Mouse (Mus musculus) thymus, adult 18-20 months (tissue): Measurements from ENCODE around the gene Sgms2.

Experiments
- DNase-seq, 2 experiments: peaks; one replicate each; pipeline ENCODE4 v3.0.0; 2022; ENCODE audit warnings: mixed read lengths in 2 of 2

The Sgms2 gene

DNA sequence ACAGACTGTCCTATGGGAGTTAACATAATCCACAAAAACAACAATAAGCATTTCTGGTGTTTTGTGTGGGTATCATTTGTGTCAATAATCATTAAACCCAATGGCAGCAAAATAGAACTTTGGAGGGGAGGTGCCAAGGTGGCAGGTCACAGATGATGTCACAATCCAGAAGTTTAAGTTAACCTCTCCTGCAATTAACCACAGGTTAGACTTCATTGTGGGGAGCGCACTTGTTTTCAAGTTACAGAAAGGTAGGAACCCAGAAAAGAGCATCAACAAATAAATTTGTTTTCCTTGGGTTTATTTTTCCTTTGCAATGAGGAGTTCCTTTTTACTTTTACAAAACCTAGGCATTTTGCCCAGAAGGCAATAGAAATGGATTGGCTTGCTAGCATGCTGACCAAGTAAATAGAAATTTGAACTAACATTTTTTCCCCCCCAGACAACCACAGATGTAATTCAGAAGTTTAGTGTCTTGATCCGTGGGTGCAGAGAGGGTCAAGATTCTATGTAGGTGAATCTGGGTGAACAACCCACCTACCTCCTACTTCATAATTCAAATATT lies at the start of gene Sgms2:
Sgms2 (minus strand) TSS at position 51 of the 565 bp plus-strand sequence.
- no peak for DNase-seq

DNA sequence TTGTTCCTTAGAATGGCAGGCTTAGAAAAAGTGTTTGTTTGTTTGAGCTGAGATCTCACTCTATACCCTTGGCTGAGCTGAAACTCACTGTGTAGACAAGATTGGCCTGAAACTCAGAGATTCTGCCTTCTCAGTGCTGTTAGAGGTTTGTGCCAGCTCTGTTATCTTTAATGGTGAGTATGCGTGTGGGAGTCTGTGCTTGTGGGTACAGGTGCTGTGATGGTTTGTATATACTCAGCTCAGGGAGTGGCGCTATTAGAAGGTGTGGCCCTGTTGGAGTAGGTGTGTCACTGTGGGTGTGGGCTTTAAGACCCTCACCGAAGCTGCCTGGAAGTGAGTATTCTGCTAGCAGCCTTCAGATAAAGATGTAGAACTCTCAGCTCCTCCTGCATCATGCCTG lies 34.0 kb upstream of the Sgms2 start:
- DNase-seq: no peak

DNA sequence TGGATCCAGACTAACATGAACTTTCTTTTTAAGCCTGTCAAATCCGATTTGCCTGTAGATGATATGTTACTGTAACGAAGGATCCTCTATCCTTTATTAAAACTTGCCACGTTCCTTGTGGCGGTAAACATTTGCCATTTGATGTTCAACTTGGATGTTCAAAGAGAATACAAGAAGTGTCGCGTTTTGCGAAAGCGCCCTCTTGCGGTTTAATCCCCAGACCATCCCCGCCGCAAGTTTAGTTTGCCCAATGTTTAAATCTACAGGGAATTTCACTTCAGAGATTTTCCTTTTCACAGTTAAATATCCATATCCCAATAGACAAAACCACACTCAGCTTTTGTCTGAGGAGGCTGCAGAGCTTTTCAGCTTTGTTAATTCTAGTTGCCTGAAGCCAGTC lies 33.6 kb upstream of the Sgms2 start:
- DNase-seq: no peak

DNA sequence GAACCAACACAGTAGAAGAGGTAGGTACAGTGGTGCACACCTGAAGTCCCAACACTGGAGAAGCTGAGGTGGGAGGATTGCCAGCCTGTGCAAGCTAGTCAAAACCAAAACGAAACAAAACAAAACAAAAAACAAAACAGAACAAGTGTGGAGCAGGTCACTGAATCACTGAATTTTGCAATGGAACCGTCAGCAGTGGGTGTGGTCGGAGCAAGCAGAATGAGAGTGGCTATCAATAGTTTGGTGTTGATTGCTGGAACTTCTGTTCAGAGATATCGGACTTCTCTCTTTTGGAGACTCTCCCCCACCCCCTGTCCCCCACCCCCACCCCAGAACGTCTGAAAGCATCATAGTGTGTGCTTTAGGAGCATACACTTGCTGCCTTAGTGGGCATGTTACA lies 33.0 kb upstream of the Sgms2 start:
- no peak for DNase-seq

DNA sequence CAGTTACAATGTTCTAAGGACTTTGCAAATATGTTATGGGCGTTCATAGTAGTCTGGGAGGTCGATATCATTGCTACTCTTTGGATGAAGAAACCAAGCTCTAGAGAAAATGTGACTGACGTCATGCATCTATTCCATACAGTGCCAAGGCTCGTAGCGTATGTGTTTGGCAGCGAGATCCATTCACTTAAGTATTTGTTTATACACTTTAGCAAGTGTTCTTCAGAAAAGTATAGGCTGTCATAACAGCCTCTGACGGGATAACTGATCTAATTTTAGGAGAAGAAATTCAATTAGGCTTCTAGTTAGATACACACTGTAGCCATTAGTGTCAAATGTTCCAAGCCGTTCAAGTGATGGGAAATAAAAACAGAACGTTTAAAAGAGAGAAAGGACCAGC lies 32.5 kb upstream of the Sgms2 start:
- no peak for DNase-seq

DNA sequence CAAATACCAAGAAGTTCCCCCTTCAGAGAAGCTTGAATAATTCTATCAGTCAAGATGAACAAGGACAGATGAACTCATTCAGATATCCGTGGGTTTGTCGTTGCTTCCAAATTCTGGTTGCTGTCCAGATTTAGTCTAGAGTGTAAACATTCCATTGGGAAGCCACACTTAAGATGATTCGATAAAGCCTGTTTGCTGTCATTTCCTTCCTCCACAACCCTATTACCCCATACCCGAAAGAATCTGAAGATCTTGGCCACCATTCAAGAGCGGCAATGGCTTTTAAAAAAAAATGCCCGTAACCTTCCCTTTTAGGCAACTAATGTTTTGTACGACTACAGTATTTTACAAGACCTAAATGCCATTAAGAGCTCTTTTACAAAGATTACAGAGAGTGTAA lies 31.0 kb upstream of the Sgms2 start:
- DNase-seq: no peak

DNA sequence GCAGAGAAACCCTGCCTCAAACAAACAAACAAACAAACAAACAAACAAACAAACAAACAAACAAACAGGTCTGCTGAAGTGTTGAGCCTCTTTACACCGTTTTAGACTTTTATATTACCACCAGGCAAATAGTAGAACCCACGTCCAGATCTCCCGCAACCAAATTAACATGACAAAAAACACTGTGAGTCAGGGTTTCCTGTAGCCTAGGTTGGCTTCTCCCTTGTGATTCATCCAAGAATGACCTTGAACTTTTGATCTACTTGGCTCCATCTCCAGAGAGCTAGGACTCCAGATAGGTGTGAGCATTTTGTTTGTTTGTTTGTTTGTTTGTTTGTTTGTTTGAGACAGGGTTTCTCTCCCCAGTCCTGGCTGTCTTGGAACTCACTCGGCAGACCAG lies 30.0 kb upstream of the Sgms2 start:
- DNase-seq: no peak

DNA sequence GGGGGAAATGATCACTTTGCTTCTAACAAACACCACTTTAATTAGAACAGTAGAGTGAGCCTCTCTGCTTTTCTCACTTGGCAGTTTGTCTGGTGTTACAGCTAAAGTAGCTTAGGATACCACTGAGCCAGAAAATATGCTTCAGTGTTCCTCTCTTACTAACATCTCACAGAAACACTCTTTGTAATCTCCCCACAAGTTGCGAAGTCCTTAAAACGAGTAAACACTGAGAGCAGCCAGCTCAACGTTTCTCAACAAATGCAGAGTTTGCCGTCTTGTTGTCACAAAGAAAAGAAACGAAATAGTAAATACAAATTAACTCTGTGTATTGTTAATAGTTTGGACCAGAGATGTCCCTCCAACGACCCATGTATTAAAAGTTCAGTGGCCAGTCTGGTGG lies 26.5 kb upstream of the Sgms2 start:
- no peak for DNase-seq

DNA sequence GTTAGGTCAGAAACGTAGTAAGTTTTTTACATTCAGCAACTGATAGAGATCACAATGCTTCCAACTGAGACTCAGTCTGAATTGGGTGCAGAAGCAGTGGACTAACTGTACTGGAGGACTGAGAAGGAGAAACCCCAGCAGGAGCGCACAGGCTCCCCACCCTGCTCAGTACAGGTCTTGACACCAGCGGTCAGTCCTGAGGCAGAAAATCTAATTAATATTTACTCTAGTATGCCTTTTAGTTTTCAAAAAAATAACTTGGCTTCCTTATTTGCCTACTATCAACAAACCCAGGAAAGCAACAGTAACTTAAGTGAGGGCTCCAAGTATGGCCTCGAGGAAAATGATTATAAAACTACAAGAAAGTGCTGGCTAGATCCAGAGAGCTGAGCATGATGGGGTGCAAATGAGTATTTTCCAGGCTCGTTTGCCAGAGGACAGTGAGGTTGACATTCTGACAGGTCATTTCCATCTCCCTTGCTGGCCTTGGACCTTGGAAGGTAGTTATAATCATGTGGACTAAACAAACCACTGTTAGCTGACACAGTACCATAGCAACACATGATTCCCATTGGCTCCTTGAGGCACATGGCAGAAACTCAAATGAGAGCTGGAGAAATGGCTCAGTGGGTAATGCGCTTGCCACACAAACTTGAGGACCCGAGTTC lies 25.3 kb upstream of the Sgms2 start:
- no peak for DNase-seq

DNA sequence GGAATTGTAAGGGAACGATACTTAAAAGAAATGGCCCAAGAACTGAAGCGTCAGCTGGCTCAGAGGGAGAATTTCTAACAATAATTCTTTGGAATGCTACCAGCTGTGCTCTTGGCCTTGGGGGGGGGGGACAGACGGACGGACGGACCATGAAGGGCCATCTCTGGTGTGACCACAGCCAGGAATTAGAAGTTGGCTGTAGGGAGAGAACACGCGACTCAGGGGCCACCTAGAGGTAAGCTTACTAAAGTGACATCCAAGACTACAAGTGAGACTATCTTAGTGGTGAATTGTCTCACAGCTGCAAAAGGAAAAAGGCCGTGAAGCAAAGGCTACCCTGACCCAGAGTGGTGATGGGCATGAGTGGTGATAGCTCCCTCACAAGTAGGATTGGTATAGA lies 20.4 kb upstream of the Sgms2 start:
- DNase-seq: no peak

DNA sequence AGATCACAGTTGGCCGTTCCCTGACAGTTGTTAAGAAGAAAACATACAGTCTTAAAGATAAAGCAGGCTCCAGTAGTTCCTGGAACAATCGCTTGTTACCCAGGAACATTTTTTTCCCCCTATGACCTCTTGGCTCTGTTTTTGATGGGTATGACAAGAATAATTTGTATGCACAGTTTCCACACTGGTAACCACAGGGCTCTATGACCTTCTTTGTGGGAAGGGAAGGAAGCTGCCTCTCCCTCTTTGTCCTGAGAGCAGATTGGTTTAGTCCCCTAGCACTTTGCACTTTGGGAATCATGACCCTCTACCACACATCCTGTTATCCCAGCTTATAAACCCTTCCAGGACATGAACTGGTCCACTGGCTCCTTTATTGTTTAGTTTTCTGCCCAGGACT lies 16.8 kb upstream of the Sgms2 start:
- DNase-seq: no peak

DNA sequence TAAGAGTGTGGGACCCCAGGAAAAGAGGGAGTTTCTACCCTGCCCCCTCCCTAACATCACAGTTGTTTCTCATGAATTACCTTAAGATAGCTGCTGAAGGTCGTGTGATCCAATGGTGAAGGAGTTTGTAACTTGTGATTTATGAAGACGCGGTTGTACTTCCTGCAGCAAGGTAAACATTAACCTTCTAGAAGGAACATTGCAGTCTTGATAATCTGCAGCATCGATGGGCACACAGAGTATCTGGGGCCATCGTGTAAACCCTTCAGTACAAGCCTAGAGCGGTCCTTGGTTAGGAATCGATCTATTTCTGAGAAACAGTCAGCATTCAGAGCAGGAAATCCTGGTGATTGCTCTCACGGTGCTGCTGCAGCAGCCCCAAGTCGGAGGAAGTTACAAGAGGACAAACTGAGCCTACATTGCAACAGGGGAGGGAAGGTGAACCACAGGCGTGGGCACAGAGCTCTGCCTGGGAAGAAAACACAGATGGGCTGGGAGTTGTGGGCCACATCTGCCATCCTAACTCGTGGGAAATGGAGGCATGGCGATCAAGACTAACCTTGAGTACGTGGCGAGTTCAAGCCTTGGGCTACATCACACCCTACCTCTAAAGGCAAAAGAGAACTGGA lies 13.5 kb upstream of the Sgms2 start:
- no peak for DNase-seq

DNA sequence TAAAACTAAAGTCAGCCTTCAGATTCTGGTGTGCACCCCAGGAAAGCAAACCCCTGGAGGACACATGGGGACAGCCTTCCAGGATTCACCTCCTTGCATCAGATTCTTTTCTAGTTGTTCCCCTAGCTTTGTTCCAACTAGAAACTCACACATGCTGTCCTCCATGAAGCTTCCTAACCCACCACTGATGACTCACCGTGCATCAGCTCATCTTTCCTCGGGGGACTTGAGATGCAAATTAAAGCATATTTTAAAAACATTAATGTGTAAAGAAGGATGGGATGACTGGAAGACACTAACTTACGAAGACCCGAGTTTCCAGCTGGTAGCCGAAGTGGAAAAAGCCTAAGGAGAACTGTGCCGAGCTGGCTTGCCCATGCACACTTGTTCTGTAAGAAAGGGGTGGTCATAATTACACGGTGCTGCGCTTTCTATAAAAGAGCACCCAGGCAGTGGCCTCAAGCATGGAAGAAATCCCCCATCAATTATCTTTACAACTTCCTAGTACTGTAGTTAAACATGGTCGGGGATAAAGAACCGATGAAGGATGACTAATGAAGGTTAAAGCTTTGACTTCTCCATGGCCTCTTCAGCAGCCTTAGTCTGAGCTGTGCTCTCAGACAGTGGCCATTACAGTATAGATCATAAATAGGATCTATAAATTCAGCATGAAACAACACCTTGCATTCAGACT lies 10.6 kb upstream of the Sgms2 start:
- no peak for DNase-seq

DNA sequence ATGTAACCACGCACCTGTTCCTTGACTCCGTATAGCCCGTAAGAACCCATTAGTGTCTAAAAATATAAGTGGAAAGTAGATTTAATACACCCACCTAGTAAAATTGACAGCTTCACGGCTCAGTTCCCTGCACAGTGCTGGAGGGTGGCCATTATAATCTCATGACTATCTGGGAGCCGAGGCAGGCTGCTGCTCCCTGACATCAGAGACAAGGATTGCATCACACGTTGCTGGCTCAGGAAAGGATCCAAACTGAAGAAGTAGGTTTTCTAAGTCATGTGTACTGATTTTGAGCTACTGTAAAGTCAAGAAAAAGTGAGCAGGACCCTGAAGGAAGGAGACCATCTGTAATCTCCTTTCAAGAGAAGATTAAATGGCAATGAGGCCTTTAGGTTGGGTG lies 8.4 kb upstream of the Sgms2 start:
- DNase-seq: no peak

DNA sequence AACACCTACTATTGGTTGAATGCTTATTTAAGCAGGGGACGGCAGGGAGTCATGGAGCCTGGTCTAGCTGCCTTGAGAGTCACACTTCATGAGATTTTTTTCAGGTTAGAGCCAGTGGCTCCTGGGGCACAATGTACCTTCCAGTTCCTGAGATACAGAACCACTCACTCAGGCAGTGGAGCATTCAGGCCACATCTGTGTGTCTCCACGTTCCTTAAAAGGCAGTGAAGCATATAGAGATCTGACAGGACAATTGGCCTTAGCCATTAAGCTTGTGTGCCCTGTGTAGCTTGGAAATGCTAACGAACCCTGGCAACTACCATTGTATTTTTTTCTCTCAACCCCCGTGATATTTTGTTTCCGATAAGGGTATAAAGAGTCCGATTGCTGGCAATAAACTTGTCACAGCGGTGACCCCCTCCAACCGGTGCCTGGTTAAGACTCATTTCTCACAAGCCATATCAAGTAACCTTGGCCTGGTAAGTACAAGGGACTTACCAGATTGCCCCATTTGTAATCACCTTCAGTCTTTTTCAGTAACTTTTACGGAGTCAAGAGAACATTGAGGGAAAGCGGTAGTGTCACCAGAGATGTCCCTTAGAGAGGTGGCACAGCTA lies 5.4 kb upstream of the Sgms2 start:
- no peak for DNase-seq

DNA sequence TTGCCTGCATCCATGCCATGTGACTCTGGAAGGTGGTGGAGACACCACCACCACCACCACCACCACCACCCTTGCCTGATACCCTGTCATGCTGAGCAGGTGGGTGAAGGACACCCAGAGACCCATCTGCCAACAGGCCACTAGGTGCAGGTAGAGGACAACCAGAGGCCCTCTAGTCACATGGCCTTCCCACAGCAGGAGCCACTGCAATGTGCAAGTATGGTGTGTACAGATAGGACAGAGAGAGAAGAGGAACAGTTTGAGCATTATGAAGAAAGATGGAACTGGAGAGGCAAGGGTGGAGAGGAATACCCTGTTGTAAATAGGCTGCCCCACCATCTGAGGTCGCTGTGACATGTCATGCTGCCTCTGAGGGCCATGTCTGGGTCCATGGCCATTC lies 3.9 kb upstream of the Sgms2 start:
- no peak for DNase-seq

DNA sequence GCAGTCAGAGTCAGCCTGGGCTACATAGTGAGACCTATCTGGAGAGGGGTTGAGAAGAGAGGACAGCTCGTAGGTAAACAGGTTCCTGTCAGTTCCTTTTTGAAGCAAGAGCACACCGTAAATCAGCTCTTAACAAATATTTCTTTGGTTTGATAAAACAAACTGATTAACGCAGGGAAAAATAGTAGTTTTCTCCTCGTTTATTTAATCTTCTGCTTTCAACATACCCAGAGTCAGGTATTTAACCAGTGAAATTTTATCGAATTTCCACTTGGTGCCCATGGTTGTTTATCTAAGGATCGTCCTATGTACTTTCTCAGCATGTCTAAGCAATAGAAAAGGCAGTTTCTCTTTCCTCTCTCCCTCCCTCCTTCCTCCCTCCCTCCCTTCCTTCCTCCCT lies 2.0 kb upstream of the Sgms2 start:
- DNase-seq: no peak

DNA sequence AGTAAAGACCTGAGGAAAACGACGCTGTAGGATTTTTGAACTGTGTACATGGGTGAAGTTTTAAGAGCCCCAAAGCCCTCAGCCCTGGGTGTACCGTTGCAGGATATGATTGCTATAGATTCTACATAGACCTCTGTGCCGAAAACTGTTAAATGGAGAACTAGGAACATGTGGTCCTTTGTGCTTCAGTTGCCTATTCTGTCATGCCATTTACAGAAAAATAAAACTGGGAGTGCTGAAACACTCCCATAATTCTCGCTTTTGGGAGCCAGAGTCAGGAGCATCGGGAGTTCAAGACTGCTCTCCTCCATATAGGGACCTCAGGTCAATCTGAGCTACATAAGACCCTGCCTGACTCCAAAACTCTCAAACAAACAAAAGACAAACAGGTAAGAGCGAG lies 769 bp upstream of the Sgms2 start:
- DNase-seq: no peak

DNA sequence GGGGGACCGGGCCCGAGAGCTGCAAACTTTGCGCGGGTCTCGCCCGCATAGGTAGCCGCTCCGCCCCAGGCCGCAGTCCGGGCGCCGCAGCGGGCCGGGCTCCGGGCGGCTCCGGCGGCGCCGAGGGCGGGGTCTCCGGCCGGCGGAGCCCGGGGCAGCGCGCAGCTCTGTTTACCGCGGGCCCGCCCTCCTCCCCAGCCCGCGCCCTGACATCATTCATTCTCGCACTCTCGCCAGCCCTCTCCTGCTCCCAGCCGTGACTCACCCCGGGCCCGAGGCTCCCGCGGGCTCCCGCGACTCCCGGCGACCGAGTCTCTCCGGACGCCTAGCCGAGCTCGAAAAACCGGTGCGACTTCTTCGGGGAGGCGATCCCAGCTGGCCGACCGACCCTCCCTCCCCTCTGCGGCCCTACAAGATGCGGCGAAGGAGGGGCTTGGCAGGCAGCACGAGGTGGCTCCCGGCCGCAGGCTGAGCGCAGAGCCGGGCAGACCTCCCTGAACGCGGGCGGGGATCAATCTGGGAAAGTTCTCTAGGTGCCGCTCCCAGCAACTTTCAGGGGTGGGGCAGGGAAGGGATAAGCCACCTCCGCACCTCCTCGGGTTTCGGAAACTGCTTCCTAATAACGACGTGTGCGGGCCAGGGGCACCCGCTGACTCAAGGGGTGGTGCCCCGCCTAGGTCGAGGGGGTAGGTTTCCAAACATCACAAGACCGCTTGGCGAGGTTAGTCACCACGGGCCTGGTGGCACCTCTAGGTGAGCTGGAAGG lies 885 bp downstream of the Sgms2 start:
- DNase-seq: peak; percentile 4 to 6

DNA sequence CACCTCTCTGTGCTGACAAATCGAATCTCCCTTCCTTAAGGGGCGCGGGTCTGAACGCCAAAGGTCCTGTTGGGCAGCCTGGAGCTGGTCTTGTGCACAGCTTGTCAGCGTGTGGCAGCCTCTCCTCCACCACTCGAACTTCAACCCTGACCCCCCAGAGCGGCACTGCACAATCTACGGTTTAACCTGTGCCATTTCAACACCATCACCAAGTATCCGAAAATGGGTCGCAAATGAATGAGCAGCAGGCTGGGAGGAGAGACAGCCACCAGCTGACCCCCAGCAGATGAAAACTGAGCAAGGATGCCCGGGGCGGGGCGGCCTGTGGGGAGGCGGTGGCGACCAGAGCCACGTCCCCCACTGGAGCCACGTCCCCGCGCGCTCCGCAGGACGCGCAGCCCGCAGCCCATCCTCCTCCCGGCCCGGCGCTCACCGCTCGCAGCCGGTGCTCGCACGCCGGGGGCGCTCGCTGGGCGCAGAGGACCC lies 1.5 kb downstream of the Sgms2 start:
- DNase-seq: no peak

DNA sequence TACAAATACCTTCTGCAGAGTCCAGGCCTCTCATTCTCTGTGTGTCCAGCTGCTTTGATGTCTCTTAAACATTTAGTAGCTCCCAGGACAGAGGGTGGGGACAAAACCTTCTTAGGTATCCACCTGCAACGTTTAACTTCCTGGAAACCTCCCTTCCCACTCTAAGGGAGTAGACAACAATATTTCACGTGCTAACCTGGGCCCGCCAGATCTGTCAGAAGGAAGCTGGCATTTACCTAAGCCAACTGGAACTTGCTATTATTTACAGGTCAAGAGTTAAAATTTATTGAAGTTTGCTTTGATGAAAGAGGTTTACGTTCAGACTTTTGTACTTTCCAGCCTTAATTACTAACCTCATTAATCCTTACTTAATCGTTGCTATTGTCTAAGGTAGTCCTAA lies 2.2 kb downstream of the Sgms2 start:
- no peak for DNase-seq

DNA sequence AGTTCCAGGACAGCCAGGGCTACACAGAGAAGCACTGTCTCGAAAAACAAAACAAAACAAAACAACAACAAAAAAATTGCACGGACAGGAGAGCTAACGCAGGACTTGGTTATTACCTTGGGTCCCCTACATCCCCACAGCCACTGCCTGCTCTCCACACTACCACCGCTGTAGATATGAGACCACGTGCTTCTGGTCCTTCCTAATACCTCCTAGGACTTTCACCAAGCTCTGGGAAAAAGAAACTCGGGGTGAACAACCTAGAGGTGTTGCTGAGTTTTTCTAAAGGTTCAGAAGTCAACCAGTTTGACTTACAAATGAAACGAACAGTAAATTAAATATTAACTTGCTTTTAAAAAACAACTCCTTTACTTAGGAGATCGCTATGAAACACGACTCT lies 2.8 kb downstream of the Sgms2 start:
- DNase-seq: no peak

DNA sequence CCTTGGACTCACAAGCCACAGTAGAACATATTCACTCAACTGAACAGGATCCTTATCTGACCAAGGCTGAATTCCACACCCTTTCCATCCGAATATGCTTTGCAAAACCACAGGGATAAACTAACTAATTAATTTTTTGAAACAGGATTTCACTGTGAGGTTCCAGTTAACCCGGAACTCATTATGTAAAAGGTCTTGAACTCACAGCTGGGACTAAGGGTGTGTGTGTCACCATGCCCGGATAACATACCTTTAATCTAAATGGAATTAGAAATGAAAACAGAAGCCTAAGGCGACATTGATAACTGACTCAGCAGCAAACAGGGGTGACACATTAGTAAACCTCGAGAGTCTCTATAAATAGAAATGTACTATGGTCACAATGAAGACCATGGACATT lies 5.8 kb downstream of the Sgms2 start:
- DNase-seq: no peak
